Mouse (Mus musculus): ENCODE results near the gene Kctd21.

Kctd21 gene

DNA sequence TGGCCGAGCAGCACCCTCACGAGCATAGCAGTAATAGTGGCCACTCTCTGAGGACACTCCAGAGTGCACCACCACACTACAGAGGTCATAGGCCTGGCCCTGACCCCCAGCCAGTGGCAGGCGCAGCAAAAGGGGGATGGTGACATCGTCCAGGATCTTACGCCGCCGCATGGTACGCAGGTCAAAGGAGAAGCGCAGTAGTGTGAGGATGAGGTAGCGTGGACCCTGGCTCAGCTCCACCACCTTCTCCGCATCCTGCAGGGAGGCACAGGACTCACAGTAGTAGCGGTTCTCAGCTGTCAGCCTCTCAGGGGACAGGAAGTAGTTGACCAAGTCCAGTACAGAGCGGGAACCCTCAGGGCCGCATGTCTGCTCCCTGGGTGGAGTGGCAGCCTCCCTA, 20.5 kb upstream of the Kctd21 start:
- no peak overlapping the region for H3K4me3 ChIP-seq (replicated peaks; ENCODE audit: low read length)
- H3K36me3 ChIP-seq (ENCODE audit: insufficient read depth, low read length) = peaks cover 63% of the 10 kb centered on the region
- H3K4me1 ChIP-seq (replicated peaks; ENCODE audit: low read depth, low read length) = 0 out of 2 replicates have a peak, but pooled peaks cover 5% of the 10 kb centered on the region
- H3K27me3 ChIP-seq (ENCODE audit: insufficient read depth, low read length) = peaks cover 3% of the 10 kb centered on the region; the same call in 1 of the 2 replicates
- TF ChIP-seq CTCF (conservative IDR thresholded peaks at IDR 0.05; ENCODE audit: low read length) (no peak), POU5F1 (IDR thresholded peaks at IDR 0.05; ENCODE audit: borderline replicate concordance, low read length) (no peak), NANOG (IDR thresholded peaks at IDR 0.05; ENCODE audit: borderline replicate concordance, low read length) (no peak)
- peaks cover 3% of the 10 kb centered on the region; the same call in 1 of the 2 replicates for H3K9me3 ChIP-seq (ENCODE audit: low read length)

GRCm38 (mm10) chr7:97312196-97312595, 19.9 kb upstream of the Kctd21 start:
- Histone ChIP-seq H3K27me3 (ENCODE audit: insufficient read depth, low read length) (peaks cover 3% of the 10 kb centered on the region; the same call in 1 of the 2 replicates), H3K4me1 (replicated peaks; ENCODE audit: low read depth, low read length) (0 out of 2 replicates have a peak, but pooled peaks cover 5% of the 10 kb centered on the region), H3K9me3 (ENCODE audit: low read length) (no peaks in the 10 kb centered on the region), H3K4me3 (replicated peaks; ENCODE audit: low read length) (no peak overlapping the region), H3K36me3 (ENCODE audit: insufficient read depth, low read length) (peaks cover 63% of the 10 kb centered on the region)
- TF ChIP-seq POU5F1 (IDR thresholded peaks at IDR 0.05; ENCODE audit: borderline replicate concordance, low read length) = no peak
- no peak for TF ChIP-seq CTCF (conservative IDR thresholded peaks at IDR 0.05; ENCODE audit: low read length)
- no peak for TF ChIP-seq NANOG (IDR thresholded peaks at IDR 0.05; ENCODE audit: borderline replicate concordance, low read length)

DNA sequence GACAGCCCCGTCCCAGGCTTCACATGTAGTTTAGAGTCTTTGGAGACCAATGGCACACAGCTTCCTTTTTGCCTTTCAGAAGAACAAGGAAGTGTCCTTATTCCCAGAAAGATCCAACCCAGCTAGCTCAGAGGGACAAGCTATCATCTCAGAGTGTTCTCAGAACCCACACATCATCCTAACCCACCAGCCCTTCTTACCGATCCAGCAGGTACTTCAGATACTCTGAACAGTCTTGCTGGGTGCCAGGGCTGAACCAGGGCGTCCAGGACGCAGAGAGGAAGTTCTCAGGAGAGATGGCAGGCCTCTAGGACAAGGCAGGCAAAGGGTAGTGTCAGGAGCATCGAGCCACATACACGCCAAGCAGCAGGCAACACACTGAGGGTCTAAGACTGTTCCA, 19.3 kb upstream of the Kctd21 start:
- Histone ChIP-seq H3K4me1 (replicated peaks; ENCODE audit: low read depth, low read length) (0 out of 2 replicates have a peak, but pooled peaks cover 5% of the 10 kb centered on the region), H3K4me3 (replicated peaks; ENCODE audit: low read length) (no peak overlapping the region), H3K36me3 (ENCODE audit: insufficient read depth, low read length) (peaks cover 63% of the 10 kb centered on the region), H3K9me3 (ENCODE audit: low read length) (no peaks in the 10 kb centered on the region), H3K27me3 (ENCODE audit: insufficient read depth, low read length) (peaks cover 3% of the 10 kb centered on the region; the same call in 1 of the 2 replicates)
- TF ChIP-seq NANOG (IDR thresholded peaks at IDR 0.05; ENCODE audit: borderline replicate concordance, low read length) (no peak), POU5F1 (IDR thresholded peaks at IDR 0.05; ENCODE audit: borderline replicate concordance, low read length) (no peak), CTCF (conservative IDR thresholded peaks at IDR 0.05; ENCODE audit: low read length) (no peak)

GRCm38 (mm10) chr7:97313364-97313995, 18.6 kb upstream of the Kctd21 start:
- Histone ChIP-seq H3K4me3 (replicated peaks; ENCODE audit: low read length) (no peak overlapping the region), H3K36me3 (ENCODE audit: insufficient read depth, low read length) (peaks cover 63% of the 10 kb centered on the region), H3K4me1 (replicated peaks; ENCODE audit: low read depth, low read length) (0 out of 2 replicates have a peak, but pooled peaks cover 5% of the 10 kb centered on the region), H3K27me3 (ENCODE audit: insufficient read depth, low read length) (peaks cover 3% of the 10 kb centered on the region; the same call in 1 of the 2 replicates), H3K9me3 (ENCODE audit: low read length) (no peaks in the 10 kb centered on the region)
- TF ChIP-seq CTCF (conservative IDR thresholded peaks at IDR 0.05; ENCODE audit: low read length) (no peak), NANOG (IDR thresholded peaks at IDR 0.05; ENCODE audit: borderline replicate concordance, low read length) (no peak), POU5F1 (IDR thresholded peaks at IDR 0.05; ENCODE audit: borderline replicate concordance, low read length) (no peak)

DNA sequence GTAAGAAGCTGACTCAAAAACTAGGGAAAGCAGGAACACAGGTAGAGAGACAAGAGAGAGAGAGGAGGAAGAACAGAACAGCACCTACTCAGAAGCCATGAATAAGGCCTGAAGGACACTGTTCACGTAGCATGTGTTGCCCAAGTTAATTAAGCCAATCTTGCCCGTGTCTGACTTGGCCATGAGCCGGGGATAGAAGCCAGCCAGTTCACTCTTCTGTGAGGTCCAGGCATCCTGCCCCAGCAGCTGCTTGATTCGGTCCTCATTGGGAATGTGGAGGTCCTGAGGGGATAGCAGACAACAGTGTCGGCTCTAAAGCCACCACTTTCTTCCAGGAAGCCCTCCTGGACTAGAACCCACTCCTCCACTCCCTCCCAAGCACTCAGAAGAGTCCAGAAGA, 17.5 kb upstream of the Kctd21 start:
- Histone ChIP-seq H3K4me3 (replicated peaks; ENCODE audit: low read length) (no peak overlapping the region), H3K4me1 (replicated peaks; ENCODE audit: low read depth, low read length) (0 out of 2 replicates have a peak, but pooled peaks cover 5% of the 10 kb centered on the region), H3K27me3 (ENCODE audit: insufficient read depth, low read length) (peaks cover 3% of the 10 kb centered on the region; the same call in 1 of the 2 replicates), H3K9me3 (ENCODE audit: low read length) (no peaks in the 10 kb centered on the region), H3K36me3 (ENCODE audit: insufficient read depth, low read length) (peaks cover 69% of the 10 kb centered on the region)
- TF ChIP-seq CTCF (conservative IDR thresholded peaks at IDR 0.05; ENCODE audit: low read length) (no peak), NANOG (IDR thresholded peaks at IDR 0.05; ENCODE audit: borderline replicate concordance, low read length) (no peak), POU5F1 (IDR thresholded peaks at IDR 0.05; ENCODE audit: borderline replicate concordance, low read length) (no peak)

GRCm38 (mm10) chr7:97315656-97316055, 16.5 kb upstream of the Kctd21 start:
- Histone ChIP-seq H3K4me3 (replicated peaks; ENCODE audit: low read length) (no peak overlapping the region), H3K27me3 (ENCODE audit: insufficient read depth, low read length) (peaks cover 3% of the 10 kb centered on the region; the same call in 1 of the 2 replicates), H3K36me3 (ENCODE audit: insufficient read depth, low read length) (peaks cover 66% of the 10 kb centered on the region), H3K9me3 (ENCODE audit: low read length) (no peaks in the 10 kb centered on the region), H3K4me1 (replicated peaks; ENCODE audit: low read depth, low read length) (0 out of 2 replicates have a peak, but pooled peaks cover 5% of the 10 kb centered on the region)
- TF ChIP-seq POU5F1 (IDR thresholded peaks at IDR 0.05; ENCODE audit: borderline replicate concordance, low read length) = no peak
- TF ChIP-seq NANOG (IDR thresholded peaks at IDR 0.05; ENCODE audit: borderline replicate concordance, low read length) = no peak

DNA sequence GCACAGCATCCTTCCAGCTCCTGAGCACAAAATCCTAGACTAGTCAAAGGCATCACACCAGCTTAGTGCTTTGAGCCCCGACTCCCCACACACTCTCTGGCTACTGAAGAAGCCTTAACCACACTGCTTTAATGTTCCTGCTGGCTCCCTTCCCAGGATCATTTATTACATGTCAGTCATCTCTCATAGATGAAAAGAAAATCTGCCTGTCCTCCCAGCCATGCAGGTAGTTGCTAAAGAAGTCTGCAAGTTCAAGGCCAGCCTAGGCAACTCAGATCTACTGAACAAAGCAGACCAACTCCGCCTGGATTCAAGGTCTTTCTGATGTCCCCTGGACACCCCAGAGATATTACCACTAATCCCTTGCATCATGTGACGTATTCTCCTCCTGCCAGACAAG, 14.4 kb upstream of the Kctd21 start:
- Histone ChIP-seq H3K36me3 (ENCODE audit: insufficient read depth, low read length) (peaks cover 53% of the 10 kb centered on the region), H3K4me3 (replicated peaks; ENCODE audit: low read length) (no peak overlapping the region), H3K4me1 (replicated peaks; ENCODE audit: low read depth, low read length) (peaks cover 12% of the 10 kb centered on the region), H3K9me3 (ENCODE audit: low read length) (no peaks in the 10 kb centered on the region), H3K27me3 (ENCODE audit: insufficient read depth, low read length) (peaks cover 3% of the 10 kb centered on the region; the same call in 1 of the 2 replicates)
- no peak for TF ChIP-seq CTCF (conservative IDR thresholded peaks at IDR 0.05; ENCODE audit: low read length)
- no peak for TF ChIP-seq POU5F1 (IDR thresholded peaks at IDR 0.05; ENCODE audit: borderline replicate concordance, low read length)
- TF ChIP-seq NANOG (IDR thresholded peaks at IDR 0.05; ENCODE audit: borderline replicate concordance, low read length) = no peak

DNA sequence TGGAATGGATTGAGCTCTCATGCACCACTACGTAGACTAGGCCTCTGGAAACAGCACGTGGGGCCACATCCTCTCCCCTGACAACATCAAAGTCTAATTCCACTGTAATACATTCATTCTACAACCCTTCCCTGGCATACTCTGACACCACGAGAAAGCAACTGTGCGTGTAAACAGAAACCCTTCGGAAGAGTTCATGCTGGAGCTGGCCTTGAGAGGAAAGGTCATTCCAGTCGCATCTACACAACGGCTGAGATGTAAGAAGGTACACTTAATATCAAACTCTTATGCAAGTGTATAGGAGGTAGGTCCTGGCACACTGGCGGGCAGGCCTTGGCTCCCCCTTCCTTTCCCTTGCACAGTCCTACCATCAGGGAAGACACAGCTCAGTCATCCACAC, 7.8 kb upstream of the Kctd21 start:
- H3K4me1 ChIP-seq (replicated peaks; ENCODE audit: low read depth, low read length) = peaks cover 29% of the 10 kb centered on the region
- H3K9me3 ChIP-seq (ENCODE audit: low read length) = no peaks in the 10 kb centered on the region
- TF ChIP-seq CTCF (conservative IDR thresholded peaks at IDR 0.05; ENCODE audit: low read length) (no peak), POU5F1 (IDR thresholded peaks at IDR 0.05; ENCODE audit: borderline replicate concordance, low read length) (no peak), NANOG (IDR thresholded peaks at IDR 0.05; ENCODE audit: borderline replicate concordance, low read length) (no peak)
- H3K36me3 ChIP-seq (ENCODE audit: insufficient read depth, low read length) = peaks cover 21% of the 10 kb centered on the region
- peaks cover 41% of the 10 kb centered on the region for H3K27me3 ChIP-seq (ENCODE audit: insufficient read depth, low read length)
- H3K4me3 ChIP-seq (replicated peaks; ENCODE audit: low read length) = no peak overlapping the region
